11 mouse cellular contexts compared by ENCODE assay signal in the genomic region with DNA sequence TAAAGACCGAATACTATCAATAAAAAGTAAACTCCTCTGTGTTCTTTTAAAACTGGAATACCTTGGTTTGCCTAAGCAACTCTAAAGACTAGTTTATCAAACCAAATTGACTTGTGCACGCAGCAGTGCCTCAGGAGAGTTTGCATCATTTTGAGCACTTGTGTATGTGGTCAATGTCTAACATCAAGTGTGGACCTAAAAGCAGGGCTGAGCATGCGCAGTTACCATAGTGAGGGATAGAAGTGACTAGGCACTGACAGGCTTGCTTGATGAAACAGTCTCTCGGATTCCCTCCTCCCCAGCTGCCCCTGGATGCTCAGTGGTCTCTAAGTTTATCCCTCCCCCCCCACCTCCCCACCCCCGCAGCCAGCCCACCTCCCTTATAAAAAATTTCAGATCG. TPM values are rescaled to one million over a fixed set of nuclear protein-coding genes. Genes with fewer than 3 reads are reported as not detected.
DNase-seq lines count a peak whose midpoint lies in the region; ATAC-seq and TF ChIP-seq lines count a peak whose summit lies in the region.
"Had no signal": no experiment of that assay in that cellular context is flagged by ENCODE, and none has a peak within 500 bp of the region (broad histone marks: within the 10 kb centered on the region; RNA-seq: fewer than 3 reads in every experiment).

No protein-coding gene starts in this region.

- no peaks in the 10 kb centered on the region for H3K27me3 ChIP-seq in kidney, embryonic 15.5 days
- no peaks in the 10 kb centered on the region for H3K27me3 ChIP-seq in embryonic facial prominence, embryonic 13.5 days
- no peaks in the 10 kb centered on the region for H3K27me3 ChIP-seq in hindbrain, embryonic 12.5 days
- no peaks in the 10 kb centered on the region for H3K27me3 ChIP-seq in midbrain, postnatal 0 days (ENCODE audit: insufficient read depth, low read length)

- TF ChIP-seq CTCF in midbrain, postnatal 0 days (IDR thresholded peaks at IDR 0.05): no peak

- peak overlapping the region; percentile 86 for H3K4me2 ChIP-seq in kidney, embryonic 15.5 days
- H3K4me2 ChIP-seq in embryonic facial prominence, embryonic 13.5 days: peak overlapping the region; percentile 70
- H3K4me2 ChIP-seq in hindbrain, embryonic 12.5 days (replicated peaks): peak overlapping the region; percentile 84
- H3K4me2 ChIP-seq in midbrain, postnatal 0 days (ENCODE audit: low read depth, low read length, poor library complexity, severe bottlenecking): peak overlapping the region; percentile 95
- H3K4me2 ChIP-seq: liver, embryonic 15.5 days had no signal

- no peaks in the 10 kb centered on the region; the same call in 1 of the 2 replicates for H3K9me3 ChIP-seq in kidney, embryonic 15.5 days (replicated peaks)
- peaks cover under 1% of the 10 kb centered on the region; the same call in 1 of the 2 replicates for H3K9me3 ChIP-seq in embryonic facial prominence, embryonic 13.5 days
- H3K9me3 ChIP-seq in hindbrain, embryonic 12.5 days (replicated peaks): 0 out of 2 replicates have a peak, but pooled peaks cover 2% of the 10 kb centered on the region
- H3K9me3 ChIP-seq in midbrain, postnatal 0 days (ENCODE audit: low read length): no peaks in the 10 kb centered on the region
- H3K9me3 ChIP-seq: liver, embryonic 15.5 days had no signal

- WGBS in kidney, embryonic 15.5 days: 46% methylated on average over 6 of the region's 6 CpGs
- 44% methylated on average over 6 of the region's 6 CpGs for WGBS in embryonic facial prominence, embryonic 13.5 days
- WGBS in hindbrain, embryonic 12.5 days: 44% methylated on average over 6 of the region's 6 CpGs
- 36% methylated on average over 6 of the region's 6 CpGs for WGBS in midbrain, postnatal 0 days

- no peak for DNase-seq in kidney, postnatal 10 days
- peak; percentile 54 for DNase-seq in midbrain, postnatal 0 days (ENCODE audit: low spot score)
- DNase-seq in frontal cortex, postnatal 25 days (ENCODE audit: low spot score in 2 of 2): no peak
- no peak for DNase-seq in layer of hippocampus, adult 9-10 months (ENCODE audit: low spot score)
- DNase-seq: gastrocnemius, postnatal 36 days; right cerebral cortex, postnatal 14 days had no signal

- H3K4me3 ChIP-seq in kidney, embryonic 15.5 days (replicated peaks): peak overlapping the region; percentile 83
- H3K4me3 ChIP-seq in embryonic facial prominence, embryonic 13.5 days: peak overlapping the region; percentile 76
- H3K4me3 ChIP-seq in hindbrain, embryonic 12.5 days: 0 out of 2 replicates have a peak overlapping the region, but pooled peaks have one; percentile 1
- H3K4me3 ChIP-seq in midbrain, postnatal 0 days (ENCODE audit: low read depth, low read length): peak overlapping the region; percentile 79; the same call in 1 of the 2 replicates
- H3K4me3 ChIP-seq: liver, embryonic 15.5 days had no signal

- H3K9ac ChIP-seq in kidney, embryonic 15.5 days: no peak overlapping the region
- H3K9ac ChIP-seq in embryonic facial prominence, embryonic 13.5 days: no peak overlapping the region
- H3K9ac ChIP-seq in hindbrain, embryonic 12.5 days: no peak overlapping the region
- H3K9ac ChIP-seq in midbrain, postnatal 0 days (replicated peaks; ENCODE audit: low read length, poor library complexity, severe bottlenecking): no peak overlapping the region; the same call in 1 of the 2 replicates
- H3K9ac ChIP-seq: liver, embryonic 15.5 days had no signal

- no peak for ATAC-seq in kidney, embryonic 15.5 days (replicated peaks; ENCODE audit: low FRiP score)
- no peak for ATAC-seq in embryonic facial prominence, embryonic 13.5 days (ENCODE audit: insufficient number of reproducible peaks, insufficient read depth, low FRiP score, low TSS enrichment, low read depth)
- ATAC-seq in hindbrain, embryonic 12.5 days (ENCODE audit: low FRiP score): no peak
- no peak for ATAC-seq in midbrain, postnatal 0 days (ENCODE audit: low FRiP score)
- ATAC-seq in granulocyte monocyte progenitor cell, adult 5-6 weeks (replicated peaks; ENCODE audit: poor library complexity, severe bottlenecking): no peak

- H3K4me1 ChIP-seq in kidney, embryonic 15.5 days: peaks cover 8% of the 10 kb centered on the region
- peaks cover 8% of the 10 kb centered on the region; the same call in 1 of the 2 replicates for H3K4me1 ChIP-seq in embryonic facial prominence, embryonic 13.5 days
- H3K4me1 ChIP-seq in hindbrain, embryonic 12.5 days: peaks cover 3% of the 10 kb centered on the region; the same call in 1 of the 2 replicates
- H3K4me1 ChIP-seq in midbrain, postnatal 0 days (ENCODE audit: insufficient read depth, low read length): no peaks in the 10 kb centered on the region
- H3K4me1 ChIP-seq: liver, embryonic 15.5 days had no signal

- no peak overlapping the region for H3K27ac ChIP-seq in kidney, embryonic 15.5 days
- H3K27ac ChIP-seq in embryonic facial prominence, embryonic 13.5 days: no peak overlapping the region
- no peak overlapping the region for H3K27ac ChIP-seq in hindbrain, embryonic 12.5 days
- H3K27ac ChIP-seq in midbrain, postnatal 0 days (ENCODE audit: low read depth, low read length): no peak overlapping the region; the same call in 1 of the 2 replicates
- H3K27ac ChIP-seq: liver, embryonic 15.5 days had no signal

- H3K36me3 ChIP-seq in kidney, embryonic 15.5 days: no peaks in the 10 kb centered on the region
- no peaks in the 10 kb centered on the region for H3K36me3 ChIP-seq in embryonic facial prominence, embryonic 13.5 days
- H3K36me3 ChIP-seq in hindbrain, embryonic 12.5 days: no peaks in the 10 kb centered on the region
- H3K36me3 ChIP-seq in midbrain, postnatal 0 days (ENCODE audit: insufficient read depth, low read length): no peaks in the 10 kb centered on the region
- H3K36me3 ChIP-seq: liver, embryonic 15.5 days had no signal

RNA-seq across cellular contexts. Expression of a gene that starts 1.8 kb away (rescaled TPM):
- 21.3 and 21.9 TPM in 2 replicates for polyA plus RNA-seq in kidney, embryonic 15.5 days (2015; fragmentation: Nextera tagmentation; extraction: Ambion mirVana)
- 29.3 and 29.7 TPM in 2 replicates for polyA plus RNA-seq in embryonic facial prominence, embryonic 13.5 days (2015; fragmentation: Nextera tagmentation; extraction: Ambion mirVana)
- 19.6 and 24.3 TPM in 2 replicates for polyA plus RNA-seq in hindbrain, embryonic 12.5 days (2016; fragmentation: Nextera tagmentation; extraction: Ambion mirVana)
- 106 and 122 TPM in 2 replicates for total RNA-seq in midbrain, postnatal 0 days (2014; rRNA removed)
- 8.7 and 9.2 TPM in 2 replicates for polyA plus RNA-seq in midbrain, postnatal 0 days (2015; fragmentation: Nextera tagmentation; extraction: Ambion mirVana)
- not detected in 2 replicates for total RNA-seq in granulocyte monocyte progenitor cell, adult 5-6 weeks (2014; fragmentation: Nextera tagmentation)
- not detected in 2 replicates for total RNA-seq in granulocyte monocyte progenitor cell, adult 5-6 weeks (2017)

Comparison
In these comparisons a context has a peak if more than half of its experiments do, and no peak if none do; other contexts are left out.
1. H3K4me3 ChIP-seq: peak in every context shown above with its lines; median percentile 83 in kidney, embryonic 15.5 days; 79 in midbrain, postnatal 0 days; 76 in embryonic facial prominence, embryonic 13.5 days; 1 in hindbrain, embryonic 12.5 days.